9 mouse cellular contexts compared by ENCODE assay signal in the genomic region with DNA sequence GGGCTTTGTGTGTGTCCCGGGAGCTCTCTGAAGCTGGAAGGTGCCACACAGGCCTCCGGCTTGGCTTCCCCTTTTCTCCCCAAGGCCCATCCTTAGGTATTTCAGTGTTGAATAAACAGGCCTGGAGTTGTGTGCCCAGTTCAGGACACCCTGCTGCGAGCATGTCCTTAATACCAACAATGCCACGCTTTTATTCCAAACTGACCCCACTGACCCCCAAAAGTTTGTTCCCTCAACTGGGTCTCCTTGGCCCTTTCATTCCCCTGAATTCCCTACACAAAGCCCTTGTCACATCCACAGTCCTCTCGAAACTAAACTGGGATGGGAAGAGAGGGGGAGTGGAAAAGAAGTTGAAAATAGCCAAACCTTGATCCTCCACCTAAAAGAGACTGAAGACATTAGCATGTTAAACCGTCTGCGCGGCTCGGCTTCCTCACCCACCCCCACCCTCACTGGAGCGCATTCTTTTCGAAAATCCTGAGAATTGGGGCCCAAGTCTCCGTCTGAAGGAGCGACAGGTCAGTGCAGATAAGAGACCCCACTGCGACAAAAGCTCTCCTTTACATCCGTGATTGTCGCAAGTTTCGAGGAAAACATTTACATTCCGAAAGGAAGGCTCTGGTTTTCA.
A peak's percentile ranks its signal among the peaks of the same experiment; 100 is the strongest.
DNase-seq lines count a peak whose midpoint lies in the region; ATAC-seq lines count a peak whose summit lies in the region.
"Had no signal": no experiment of that assay in that cellular context is flagged by ENCODE, and none has a peak within 500 bp of the region (broad histone marks: within the 10 kb centered on the region; RNA-seq: fewer than 3 reads in every experiment).

No protein-coding gene starts in this region.

- WGBS in embryonic facial prominence, embryonic 14.5 days, result 10% methylated on average over 18 of the region's 18 CpGs
- WGBS in limb, embryonic 12.5 days, result 7% methylated on average over 18 of the region's 18 CpGs

- H3K27ac ChIP-seq in embryonic facial prominence, embryonic 14.5 days (replicated peaks; ENCODE audit: low read depth, low read length), result no peak overlapping the region
- H3K27ac ChIP-seq in limb, embryonic 12.5 days, result 0 out of 2 replicates have a peak overlapping the region, but pooled peaks have one; percentile 7

- H3K36me3 ChIP-seq in embryonic facial prominence, embryonic 14.5 days (ENCODE audit: control insufficient read depth, insufficient read depth, low read length), result no peaks in the 10 kb centered on the region
- no peaks in the 10 kb centered on the region for H3K36me3 ChIP-seq in limb, embryonic 12.5 days

- H3K9me3 ChIP-seq in embryonic facial prominence, embryonic 14.5 days (ENCODE audit: control insufficient read depth, low read length), result no peaks in the 10 kb centered on the region
- H3K9me3 ChIP-seq in limb, embryonic 12.5 days, result no peaks in the 10 kb centered on the region

- peak overlapping the region; percentile 30 for H3K4me3 ChIP-seq in embryonic facial prominence, embryonic 14.5 days (ENCODE audit: low read depth, low read length)
- peak overlapping the region; percentile 20; the same call in 1 of the 2 replicates for H3K4me3 ChIP-seq in limb, embryonic 12.5 days (replicated peaks)

- DNase-seq in layer of hippocampus, adult 9-11 months, result peak; percentile 3
- no peak for DNase-seq in layer of hippocampus, adult 18-20 months (ENCODE audit: low spot score in 2 of 2)
- DNase-seq in embryonic facial prominence, embryonic 14.5 days (ENCODE audit: low spot score), result peak; percentile 44
- peak; percentile 76 for DNase-seq in retina, embryonic 14.5 days (ENCODE audit: low spot score)
- DNase-seq in right cerebral cortex, adult 18-20 months, result no peak
- DNase-seq in kidney, adult 11 months, result no peak
- DNase-seq: thymus, adult 2 months had no signal

- peak overlapping the region; percentile 59 for H3K4me2 ChIP-seq in embryonic facial prominence, embryonic 14.5 days (ENCODE audit: low read depth, low read length)
- H3K4me2 ChIP-seq in limb, embryonic 12.5 days, result peak overlapping the region; percentile 49

- H3K9ac ChIP-seq in embryonic facial prominence, embryonic 14.5 days (ENCODE audit: low read depth, low read length), result peak overlapping the region; percentile 32; the same call in 1 of the 2 replicates
- peak overlapping the region; percentile 18; the same call in 1 of the 2 replicates for H3K9ac ChIP-seq in limb, embryonic 12.5 days (replicated peaks)

- H3K4me1 ChIP-seq in embryonic facial prominence, embryonic 14.5 days (ENCODE audit: control insufficient read depth, insufficient read depth, low read length), result peaks cover 14% of the 10 kb centered on the region; the same call in 1 of the 2 replicates
- peaks cover 14% of the 10 kb centered on the region for H3K4me1 ChIP-seq in limb, embryonic 12.5 days (replicated peaks)

- no peaks in the 10 kb centered on the region for H3K27me3 ChIP-seq in embryonic facial prominence, embryonic 14.5 days (replicated peaks; ENCODE audit: control insufficient read depth, insufficient read depth, low read length)
- H3K27me3 ChIP-seq in limb, embryonic 12.5 days, result 0 out of 2 replicates have a peak, but pooled peaks cover 3% of the 10 kb centered on the region

- ATAC-seq in embryonic facial prominence, embryonic 14.5 days (ENCODE audit: low read depth), result no peak
- no peak for ATAC-seq in limb, embryonic 12.5 days (ENCODE audit: insufficient number of reproducible peaks, insufficient read depth, low FRiP score, low TSS enrichment, low read depth)
- ATAC-seq in CD4-positive, CD25-positive, alpha-beta regulatory T cell, adult 4 months, result no peak

Comparison
In these comparisons a context has a peak if more than half of its experiments do, and no peak if none do; other contexts are left out.
1. DNase-seq: peak in layer of hippocampus, adult 9-11 months (single experiment), embryonic facial prominence, embryonic 14.5 days (single experiment) and retina, embryonic 14.5 days (single experiment); none in layer of hippocampus, adult 18-20 months (0 of 2), right cerebral cortex, adult 18-20 months (single experiment) and kidney, adult 11 months (single experiment).